Mouse (Mus musculus): ENCODE data around the gene Fezf1.

Gene Fezf1

GRCm38 (mm10) chr6:23247512-23248312, 450 bp downstream of the Fezf1 start:
- no peak for DNase-seq (ENCODE audit: low spot score)

DNA sequence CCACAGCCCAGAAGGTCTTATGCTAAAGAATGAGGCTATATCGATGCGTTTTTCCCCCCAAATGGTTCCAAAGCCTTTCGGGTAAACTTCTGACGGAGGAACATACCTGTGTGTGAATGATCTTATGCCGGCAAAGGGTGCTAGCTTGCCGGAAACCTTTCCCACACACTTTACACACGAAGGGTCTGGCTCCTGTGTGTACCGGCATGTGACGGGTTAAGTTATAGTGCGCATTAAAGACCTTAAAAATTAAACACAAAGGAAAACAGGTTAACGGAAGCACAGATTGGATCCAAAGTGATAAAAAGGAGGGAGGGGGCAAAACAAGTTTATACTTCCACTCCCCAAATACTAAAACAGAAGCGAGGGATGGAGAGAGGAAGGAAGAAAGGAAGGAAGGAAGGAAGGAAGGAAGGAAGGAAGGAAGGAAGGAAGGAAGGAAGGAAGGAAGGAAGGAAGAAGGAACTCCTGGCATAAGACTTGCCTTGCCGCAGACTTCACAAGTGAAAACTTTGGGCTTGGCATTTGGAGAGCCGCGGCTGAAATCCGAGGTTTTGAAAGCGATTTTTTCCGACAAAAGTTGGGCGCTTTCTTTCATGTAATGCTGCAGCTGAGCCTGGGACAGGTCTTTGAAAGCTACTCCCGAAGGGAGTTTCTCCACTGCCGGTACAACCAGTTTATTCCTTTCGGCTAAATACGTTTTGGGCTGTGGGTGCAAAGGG, 1.2 kb downstream of the Fezf1 start:
- no peak for DNase-seq (ENCODE audit: low spot score)

DNA sequence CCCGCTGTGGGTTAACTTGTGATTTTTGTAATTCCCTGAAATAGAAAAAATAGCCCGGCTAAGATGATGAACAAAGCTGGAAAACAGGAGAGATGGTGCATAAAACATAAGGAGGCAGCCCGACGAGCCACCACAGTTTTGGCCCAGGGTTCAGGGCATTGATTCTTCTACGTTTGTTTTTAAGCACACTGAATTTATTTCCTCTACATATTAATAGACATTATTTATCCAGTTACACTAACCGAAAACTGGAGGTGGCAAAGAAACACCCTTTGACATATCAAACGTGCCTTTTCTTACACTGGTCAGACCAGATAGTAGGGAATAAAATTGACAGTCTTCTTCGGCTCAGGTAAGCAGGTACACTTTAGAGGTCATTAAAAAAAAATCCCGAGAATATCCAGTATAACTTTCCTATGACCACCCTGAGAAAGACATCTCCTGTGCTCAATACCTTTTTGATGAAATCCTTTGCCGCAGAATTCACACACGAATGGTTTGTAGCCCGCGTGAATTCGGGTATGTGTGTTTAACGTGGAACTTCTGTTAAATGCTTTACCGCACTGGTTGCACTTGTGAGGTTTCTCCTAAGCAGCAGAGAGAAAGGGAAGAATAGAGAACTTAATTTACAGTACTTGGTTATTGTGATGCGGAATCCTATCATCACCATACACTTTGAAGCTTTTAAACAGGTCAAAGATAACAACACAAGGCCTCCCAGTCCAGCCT, 1.9 kb downstream of the Fezf1 start:
- DNase-seq (ENCODE audit: low spot score): no peak

GRCm38 (mm10) chr6:23245545-23246011, 2.6 kb downstream of the Fezf1 start:
- DNase-seq (ENCODE audit: low spot score): no peak

DNA sequence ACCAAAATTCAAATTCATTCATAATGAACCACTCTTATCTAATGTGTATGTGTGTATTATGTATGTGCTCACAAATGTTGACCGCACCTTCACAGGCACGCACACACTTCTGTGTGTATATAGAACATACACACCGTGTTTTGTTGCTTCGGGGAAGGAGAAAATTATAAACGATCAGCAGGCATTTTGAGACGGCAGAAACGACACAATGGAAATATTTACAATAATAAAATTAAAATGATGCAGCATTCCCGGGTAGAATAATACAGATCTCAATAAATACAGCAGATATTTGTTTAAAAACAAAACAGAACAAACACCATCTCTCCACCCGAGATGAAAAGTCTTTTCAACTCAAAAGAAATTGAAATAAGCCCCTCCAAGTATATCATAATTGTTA, 3.0 kb downstream of the Fezf1 start:
- no peak for DNase-seq (ENCODE audit: low spot score)

GRCm38 (mm10) chr6:23243821-23244760, 4.1 kb downstream of the Fezf1 start:
- no peak for DNase-seq (ENCODE audit: low spot score)

DNA sequence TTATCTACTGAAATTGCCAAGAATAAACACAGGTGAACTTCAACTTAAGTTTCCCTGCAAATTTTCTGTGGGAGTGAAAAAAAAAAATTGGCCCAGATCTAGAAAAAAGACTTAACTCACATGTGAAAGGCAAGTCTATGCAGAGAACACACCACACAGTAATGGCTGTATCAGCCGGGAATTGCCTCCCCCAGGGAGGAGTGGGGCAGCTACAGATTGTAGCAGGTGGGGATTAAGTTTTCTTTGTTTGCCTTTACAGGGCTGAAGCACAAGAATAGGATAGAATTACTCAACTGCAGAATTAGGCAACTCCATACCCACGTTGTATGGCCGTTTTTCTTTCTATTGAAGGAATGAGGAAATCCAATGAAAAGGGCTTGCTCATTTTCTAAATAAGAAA, 36.7 kb downstream of the Fezf1 start:
- DNase-seq (ENCODE audit: low spot score): no peak

DNA sequence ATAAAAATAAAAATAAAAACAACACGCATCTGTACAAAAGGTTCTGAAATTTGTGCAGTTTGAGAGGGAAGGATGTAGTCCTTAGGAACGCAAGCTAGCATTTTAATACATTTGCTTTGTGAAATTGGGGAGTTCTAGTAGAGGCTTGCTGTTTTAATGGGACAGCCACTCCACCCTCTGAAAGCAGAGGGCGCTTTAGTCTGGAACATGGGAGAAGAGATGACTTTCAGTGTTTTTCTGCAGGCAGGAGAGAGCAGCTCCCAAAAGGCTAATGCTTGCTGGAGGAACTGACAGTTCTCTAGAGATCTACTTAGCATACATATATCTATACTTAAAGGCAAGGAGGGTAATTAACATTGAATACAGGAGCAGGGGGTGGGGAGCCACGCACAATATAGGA, 40.4 kb downstream of the Fezf1 start:
- no peak for DNase-seq (ENCODE audit: low spot score)

GRCm38 (mm10) chr6:23202630-23203029, 45.5 kb downstream of the Fezf1 start:
- no peak for DNase-seq (ENCODE audit: low spot score)

Measured in adipocyte (in vitro differentiated cells).